Mouse (Mus musculus): ENCODE measurements around the gene Pank1. TPM values are rescaled to one million over a fixed set of nuclear protein-coding genes. Genes with fewer than 3 reads are reported as not detected.

Gene Pank1
- total RNA-seq, 2 experiments from 2014 or later = 40.0 to 47.8 TPM

DNA sequence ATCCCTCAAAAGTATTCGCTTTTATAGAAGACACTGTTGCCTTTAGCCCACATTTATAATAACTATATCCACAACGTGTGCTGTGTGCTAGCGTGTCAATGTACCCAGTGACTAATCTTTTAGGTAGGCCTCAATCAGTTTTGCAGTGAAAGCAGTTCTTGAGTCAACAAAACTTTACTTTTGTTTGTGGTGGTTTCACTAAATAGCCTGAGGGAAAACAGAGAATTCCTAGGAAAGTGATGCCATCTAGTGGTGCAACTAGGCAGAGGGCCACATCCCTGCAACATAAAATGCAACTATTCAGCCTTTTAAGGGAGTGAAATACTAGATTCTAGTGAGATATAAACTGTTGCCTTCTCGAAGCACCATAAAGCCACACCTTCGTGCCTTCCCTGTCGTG, 106.5 kb downstream of the Pank1 start:
- DNase-seq (ENCODE audit: low spot score) = no peak
- intact Hi-C loops (cut with DNase I) = loop anchor here (1.0 to 10.0 kb wide), 3 partner anchors 88 to 228 kb away; no protein-coding TSS in a partner anchor

DNA sequence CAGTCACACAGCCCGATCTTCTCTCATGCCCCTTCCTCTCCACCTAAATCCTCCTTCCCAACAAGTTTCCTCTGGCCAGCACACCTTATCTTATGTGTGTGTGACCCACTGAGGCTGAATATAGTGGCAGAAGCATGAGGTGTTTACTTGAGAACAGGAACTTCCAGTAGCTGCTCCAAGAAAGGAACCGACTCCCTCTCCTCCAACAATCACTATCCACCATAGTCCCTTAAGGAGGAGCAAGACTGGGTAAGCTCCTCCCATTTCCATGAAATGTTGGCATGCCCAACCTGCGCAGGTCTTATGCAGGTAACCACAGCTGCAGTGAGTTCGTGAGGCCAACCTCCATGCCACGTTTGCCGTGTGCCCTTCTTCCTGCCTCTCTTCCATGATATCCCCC, 108.5 kb downstream of the Pank1 start:
- DNase-seq (ENCODE audit: low spot score) = no peak
- intact Hi-C loops (cut with DNase I) = loop anchor here (10.0 kb wide), 1 partner anchor 226 kb away; no protein-coding TSS in a partner anchor

DNA sequence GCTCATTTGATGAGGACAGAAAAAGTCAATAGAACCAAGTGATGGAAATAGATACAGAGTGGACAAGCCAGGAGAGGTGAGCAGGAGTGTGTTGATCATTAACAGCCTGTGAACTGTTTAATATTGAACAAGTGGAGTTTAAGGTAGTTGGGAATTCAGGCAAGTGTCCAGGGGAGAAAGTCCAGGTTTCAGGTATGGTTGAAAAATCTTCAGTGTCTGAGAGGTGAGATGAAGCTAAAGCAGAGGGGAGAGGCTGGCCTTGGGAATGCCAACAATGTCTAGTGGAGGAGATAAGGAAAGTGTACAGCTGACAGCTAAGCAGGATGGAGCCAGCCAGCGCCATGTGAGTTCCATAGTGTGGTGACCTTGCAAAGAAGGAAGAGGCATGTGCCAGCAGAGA, 120.5 kb downstream of the Pank1 start:
- no peak for DNase-seq (ENCODE audit: low spot score)
- intact Hi-C loops (cut with DNase I) = no loop called here

Small RNAs within 50 kb of the gene (microRNA-seq; reads per million reads assigned to microRNA genes)
- 2,213 reads per million, percentile 86 among the genes with 10 or more reads in this experiment for gene Mir107

Other genes with a start within 250 kb of the Pank1 start
- gene Ifit1bl2, start 238.7 kb downstream of the Pank1 start, total RNA-seq (2021) = 1 to 10 TPM; 1.2 to 1.5 TPM
- gene Ifit1, start 238.6 kb downstream of the Pank1 start, total RNA-seq (2021) = 1 to 10 TPM; 1.4 TPM
- 1 to 10 TPM; 2.2 to 2.6 TPM for gene Slc16a12, start 132.2 kb downstream of the Pank1 start, total RNA-seq (2021)
- 1 to 10 TPM; 1.1 to 1.3 TPM for gene Kif20b, start 42.9 kb upstream of the Pank1 start, total RNA-seq (2021)